In the genomic region with DNA sequence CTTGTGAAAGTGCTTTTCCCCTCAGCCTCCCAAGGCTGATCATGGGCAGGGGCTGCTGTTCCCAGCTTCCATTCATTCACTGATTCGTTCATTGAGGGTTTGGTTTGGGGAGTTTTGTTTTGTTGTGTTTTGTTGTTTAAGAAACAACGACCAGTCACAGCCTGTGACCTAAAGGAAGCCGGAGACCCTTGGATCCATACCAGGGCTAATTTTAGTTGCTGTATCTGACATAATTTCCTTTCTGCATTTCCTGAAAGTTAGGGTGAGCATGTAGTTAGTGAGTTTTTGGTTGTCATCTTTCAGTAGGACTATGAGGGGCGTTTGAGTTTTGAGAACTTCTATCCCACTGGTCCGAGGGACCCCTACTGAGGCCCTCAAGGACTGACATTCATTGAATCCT, we compare ENCODE assay signal across 14 mouse cellular contexts.
DNase-seq lines count a peak whose midpoint lies in the region; ATAC-seq and TF ChIP-seq lines count a peak whose summit lies in the region.
"Had no signal": no experiment of that assay in that cellular context is flagged by ENCODE, and none has a peak within 500 bp of the region (broad histone marks: within the 10 kb centered on the region; RNA-seq: fewer than 3 reads in every experiment).

No protein-coding gene starts in this region.

- H3K4me1 ChIP-seq in heart, embryonic 10.5 days, result peaks cover 31% of the 10 kb centered on the region
- peaks cover 14% of the 10 kb centered on the region for H3K4me1 ChIP-seq in heart, embryonic 11.5 days (ENCODE audit: control insufficient read depth, insufficient read depth, low read length)
- peaks cover 17% of the 10 kb centered on the region for H3K4me1 ChIP-seq in lung, embryonic 15.5 days
- H3K4me1 ChIP-seq in lung, adult 2 months (ENCODE audit: control insufficient read depth, insufficient read depth, low read length), result peaks cover 5% of the 10 kb centered on the region
- H3K4me1 ChIP-seq in heart, postnatal 0 days (ENCODE audit: control insufficient read depth, insufficient read depth), result peaks cover 24% of the 10 kb centered on the region
- H3K4me1 ChIP-seq: liver, embryonic 13.5 days had no signal

- H3K27ac ChIP-seq in heart, embryonic 10.5 days, result peak overlapping the region; percentile 63
- no peak overlapping the region for H3K27ac ChIP-seq in heart, embryonic 11.5 days (ENCODE audit: low read depth, low read length)
- peak overlapping the region; percentile 34 for H3K27ac ChIP-seq in lung, embryonic 15.5 days
- H3K27ac ChIP-seq in heart, postnatal 0 days (ENCODE audit: low read depth), result peak overlapping the region; percentile 79
- H3K27ac ChIP-seq: liver, embryonic 13.5 days; midbrain, embryonic 10.5 days had no signal

- TF ChIP-seq POLR2A in lung, adult 2 months (IDR thresholded peaks at IDR 0.05; ENCODE audit: borderline replicate concordance, extremely low read depth, low read depth, low read length), result no peak

- H3K4me3 ChIP-seq in heart, embryonic 10.5 days, result no peak overlapping the region
- H3K4me3 ChIP-seq in heart, embryonic 11.5 days (ENCODE audit: low read depth, low read length), result no peak overlapping the region
- no peak overlapping the region for H3K4me3 ChIP-seq in lung, embryonic 15.5 days
- no peak overlapping the region for H3K4me3 ChIP-seq in lung, adult 2 months (replicated peaks; ENCODE audit: extremely low read depth, low read depth, low read length)
- H3K4me3 ChIP-seq in heart, postnatal 0 days (ENCODE audit: low read depth, low read length), result no peak overlapping the region
- H3K4me3 ChIP-seq: liver, embryonic 13.5 days; midbrain, embryonic 10.5 days had no signal

- peaks cover 10% of the 10 kb centered on the region; the same call in 1 of the 2 replicates for H3K36me3 ChIP-seq in heart, embryonic 10.5 days
- H3K36me3 ChIP-seq in heart, embryonic 11.5 days (ENCODE audit: control insufficient read depth, insufficient read depth, low read length), result 0 out of 2 replicates have a peak, but pooled peaks cover 3% of the 10 kb centered on the region
- H3K36me3 ChIP-seq in lung, embryonic 15.5 days, result peaks cover 41% of the 10 kb centered on the region
- no peaks in the 10 kb centered on the region for H3K36me3 ChIP-seq in heart, postnatal 0 days (replicated peaks; ENCODE audit: control insufficient read depth, insufficient read depth, low read length)
- H3K36me3 ChIP-seq: G1E; liver, embryonic 13.5 days had no signal

- H3K4me2 ChIP-seq in heart, embryonic 11.5 days, result no peak overlapping the region
- H3K4me2 ChIP-seq in lung, embryonic 15.5 days, result no peak overlapping the region
- H3K4me2 ChIP-seq in heart, postnatal 0 days (ENCODE audit: low read depth, low read length), result no peak overlapping the region
- H3K4me2 ChIP-seq: liver, embryonic 13.5 days had no signal

- no peak for TF ChIP-seq CTCF in lung, adult 2 months (IDR thresholded peaks at IDR 0.05; ENCODE audit: insufficient read depth, low read length)
- no peak for TF ChIP-seq CTCF in heart, postnatal 0 days (IDR thresholded peaks at IDR 0.05; ENCODE audit: low read depth)

- no peaks in the 10 kb centered on the region for H3K27me3 ChIP-seq in heart, embryonic 10.5 days (ENCODE audit: insufficient read depth, poor library complexity, severe bottlenecking)
- H3K27me3 ChIP-seq in heart, embryonic 11.5 days (ENCODE audit: control insufficient read depth, insufficient read depth, low read length), result no peaks in the 10 kb centered on the region
- no peaks in the 10 kb centered on the region for H3K27me3 ChIP-seq in lung, embryonic 15.5 days
- no peaks in the 10 kb centered on the region for H3K27me3 ChIP-seq in heart, postnatal 0 days (ENCODE audit: control insufficient read depth, insufficient read depth, low read length)
- H3K27me3 ChIP-seq: liver, embryonic 13.5 days had no signal

- H3K9me3 ChIP-seq in heart, embryonic 10.5 days, result no peaks in the 10 kb centered on the region
- no peaks in the 10 kb centered on the region for H3K9me3 ChIP-seq in heart, embryonic 11.5 days (replicated peaks; ENCODE audit: control insufficient read depth, low read length)
- H3K9me3 ChIP-seq in lung, embryonic 15.5 days, result no peaks in the 10 kb centered on the region
- no peaks in the 10 kb centered on the region for H3K9me3 ChIP-seq in heart, postnatal 0 days (replicated peaks; ENCODE audit: control insufficient read depth, low read length)
- H3K9me3 ChIP-seq: G1E; liver, embryonic 13.5 days had no signal

- WGBS in heart, embryonic 10.5 days, result 76% methylated on average over 5 of the region's 5 CpGs
- 68% methylated on average over 5 of the region's 5 CpGs for WGBS in heart, embryonic 11.5 days (ENCODE audit: insufficient replicate concordance)
- 55% methylated on average over 5 of the region's 5 CpGs for WGBS in lung, embryonic 15.5 days
- 25% methylated on average over 5 of the region's 5 CpGs for WGBS in lung, adult 2 months
- 39% methylated on average over 5 of the region's 5 CpGs for WGBS in heart, postnatal 0 days

- no peak for ATAC-seq in heart, embryonic 11.5 days (replicated peaks; ENCODE audit: insufficient number of reproducible peaks, low FRiP score, low TSS enrichment)
- ATAC-seq in lung, embryonic 15.5 days (ENCODE audit: borderline replicate concordance, extremely low read depth, low FRiP score, low TSS enrichment), result no peak
- peak; percentile 45; the same call in 1 of the 2 replicates for ATAC-seq in heart, postnatal 0 days (ENCODE audit: insufficient read depth, low read depth)
- ATAC-seq: forebrain, embryonic 14.5 days had no signal

- TF ChIP-seq EP300 in heart, postnatal 0 days (IDR thresholded peaks at IDR 0.05; ENCODE audit: low read depth), result peak; percentile 58; the same call in 1 of the 2 replicates

- DNase-seq in heart, embryonic 10.5 days (ENCODE audit: low spot score), result no peak
- DNase-seq in lung, adult 2 months, result no peak
- no peak for DNase-seq in heart, postnatal 0 days (ENCODE audit: low spot score)
- DNase-seq in lung, postnatal 36 days, result peak; percentile 58
- DNase-seq in thymus, postnatal 25 days, result no peak
- DNase-seq: adrenal gland, postnatal 25 days; liver, embryonic 13.5 days; spleen, adult 18-20 months; thymus, adult 2 months had no signal

- no peak overlapping the region for H3K9ac ChIP-seq in heart, embryonic 11.5 days (ENCODE audit: low read depth, low read length)
- H3K9ac ChIP-seq in lung, embryonic 15.5 days, result no peak overlapping the region
- no peak overlapping the region for H3K9ac ChIP-seq in heart, postnatal 0 days (replicated peaks; ENCODE audit: low read depth, low read length)
- H3K9ac ChIP-seq: liver, embryonic 13.5 days had no signal
